Mouse (Mus musculus): ENCODE results near the gene Slc25a21.

- TF ChIP-seq POLR2A (IDR thresholded peaks at IDR 0.05; ENCODE audit: borderline replicate concordance, control insufficient read depth, low read depth, low read length) (no peak), CTCF (IDR thresholded peaks at IDR 0.05; ENCODE audit: control insufficient read depth, insufficient read depth, low read length) (no peak)
Observed at GRCm38 (mm10) chr12:56696174-56697010, 500.9 kb downstream of the Slc25a21 start.

All from bone marrow, adult 2 months (tissue).